Mouse (Mus musculus) embryonic stem cell, embryonic (primary cell): ENCODE measurements around the gene Emid1.

ENCODE experiments used
- CTCF ChIA-PET, 4 experiments: fragments of 300-600 bp in 2 of 4; fragments of 350-600 bp in 2 of 4; sonication (Branson Sonifier 250); formaldehyde crosslinking; loops; one replicate each; lab custom pipeline; 2022; ENCODE audit warnings: inconsistent platforms in 2 of 4; lab: Charles Lee
- POLR2A ChIA-PET, 4 experiments: fragments of 300-600 bp in 2 of 4; fragments of 350-600 bp in 2 of 4; sonication (Branson Sonifier 250); formaldehyde crosslinking; loops; one replicate each; lab custom pipeline; 2022; ENCODE audit warnings: antibody characterized with exemption in 4 of 4, inconsistent platforms in 1 of 4; lab: Charles Lee

Gene Emid1

GRCm38 (mm10) chr11:5151680-5152337 is at the start of gene Emid1:
TSS of gene Emid1 (minus strand) at chr11:5152257.
- ChIA-PET CTCF (interaction anchor here (0.5 to 2.7 kb wide), 15 partner anchors 9 to 363 kb away, joined by 3 to 20 read pairs (median 3); no protein-coding TSS in a partner anchor), POLR2A (interaction anchor here in 3 of 4 experiments (0.5 to 2.3 kb wide), 25 partner anchors 8 to 352 kb away, joined by 3 to 18 read pairs (median 5); partner anchors contain the start of genes Ewsr1 (in 3 of the 3) and Rhbdd3 (in 3 of the 3))

- ChIA-PET POLR2A (no interaction called here), CTCF (no interaction called here)
Observed at GRCm38 (mm10) chr11:5199879-5200278, 47.8 kb upstream of the Emid1 start.

GRCm38 (mm10) chr11:5197068-5197467 is 45.0 kb upstream of the Emid1 start:
- ChIA-PET POLR2A (interaction anchor here in 2 of 4 experiments (1.1 to 1.4 kb wide), 3 partner anchors 15 to 98 kb away, joined by 3 to 4 read pairs (median 4); partner anchors contain the start of genes Ewsr1 (in 1 of the 2) and Rhbdd3 (in 1 of the 2)), CTCF (interaction anchor here in 3 of 4 experiments (0.6 to 7.2 kb wide), 4 partner anchors 15 to 42 kb away, joined by 3 to 29 read pairs (median 13); no protein-coding TSS in a partner anchor)

GRCm38 (mm10) chr11:5196583-5196982 is 44.5 kb upstream of the Emid1 start:
- CTCF ChIA-PET: interaction anchor here in 3 of 4 experiments (0.6 to 7.2 kb wide), 4 partner anchors 15 to 42 kb away, joined by 3 to 29 read pairs (median 13); no protein-coding TSS in a partner anchor
- POLR2A ChIA-PET: interaction anchor here in 2 of 4 experiments (0.6 to 1.4 kb wide), 4 partner anchors 15 to 97 kb away, joined by 3 to 5 read pairs (median 4); partner anchors contain the start of genes Ewsr1 (in 1 of the 2) and Rhbdd3 (in 1 of the 2)

- CTCF ChIA-PET: interaction anchor here (0.5 to 7.2 kb wide), 7 partner anchors 9 to 95 kb away, joined by 3 to 29 read pairs (median 4); no protein-coding TSS in a partner anchor
Observed at GRCm38 (mm10) chr11:5193576-5193881, 41.5 kb upstream of the Emid1 start.

GRCm38 (mm10) chr11:5192840-5193575 is 41.0 kb upstream of the Emid1 start:
- ChIA-PET POLR2A (interaction anchor here in 3 of 4 experiments (0.6 to 1.8 kb wide), 6 partner anchors 10 to 516 kb away, joined by 3 to 5 read pairs (median 3); no protein-coding TSS in a partner anchor), CTCF (interaction anchor here (0.5 to 7.2 kb wide), 10 partner anchors 9 to 96 kb away, joined by 3 to 29 read pairs (median 5); no protein-coding TSS in a partner anchor)

More at GRCm38 (mm10) chr11:5193576-5193881, 41.5 kb upstream of the Emid1 start:
- POLR2A ChIA-PET: interaction anchor here in 2 of 4 experiments (0.8 to 1.2 kb wide), 2 partner anchors 9 to 515 kb away, joined by 3 read pairs; no protein-coding TSS in a partner anchor

GRCm38 (mm10) chr11:5192084-5192516 is 40.0 kb upstream of the Emid1 start:
- ChIA-PET POLR2A (interaction anchor here in 2 of 4 experiments (1.0 to 1.8 kb wide), 4 partner anchors 11 to 41 kb away, joined by 3 to 4 read pairs (median 3); partner anchors contain the start of gene Emid1 (in 1 of the 2)), CTCF (interaction anchor here (0.7 to 7.2 kb wide), 5 partner anchors 10 to 29 kb away, joined by 5 to 29 read pairs (median 7); no protein-coding TSS in a partner anchor)

GRCm38 (mm10) chr11:5189239-5189933 is 37.3 kb upstream of the Emid1 start:
- CTCF ChIA-PET: interaction anchor here in 2 of 4 experiments (0.7 to 1.4 kb wide), 3 partner anchors 74 to 229 kb away, joined by 3 to 6 read pairs (median 3); no protein-coding TSS in a partner anchor

GRCm38 (mm10) chr11:5188170-5188569 is 36.1 kb upstream of the Emid1 start:
- POLR2A ChIA-PET: interaction anchor here in 2 of 4 experiments (0.6 to 0.9 kb wide), 2 partner anchors 11 to 1079 kb away, joined by 4 to 6 read pairs; no protein-coding TSS in a partner anchor
- CTCF ChIA-PET: interaction anchor here in 1 of 4 experiments (1.4 kb wide), 1 partner anchor 73 kb away, joined by 6 read pairs; no protein-coding TSS in a partner anchor

More at GRCm38 (mm10) chr11:5189239-5189933, 37.3 kb upstream of the Emid1 start:
- POLR2A ChIA-PET: interaction anchor here in 3 of 4 experiments (0.5 to 1.0 kb wide), 4 partner anchors 9 to 90 kb away, joined by 3 to 4 read pairs (median 4); no protein-coding TSS in a partner anchor

- POLR2A ChIA-PET: interaction anchor here in 1 of 4 experiments (0.6 to 1.2 kb wide), 6 partner anchors 12 to 310 kb away, joined by 3 to 4 read pairs (median 3); no protein-coding TSS in a partner anchor
- CTCF ChIA-PET: interaction anchor here in 2 of 4 experiments (0.6 to 1.2 kb wide), 5 partner anchors 9 to 682 kb away, joined by 3 to 4 read pairs (median 3); no protein-coding TSS in a partner anchor
Observed at GRCm38 (mm10) chr11:5184832-5185231, 32.8 kb upstream of the Emid1 start.

GRCm38 (mm10) chr11:5184250-5184649 is 32.2 kb upstream of the Emid1 start:
- CTCF ChIA-PET: interaction anchor here in 3 of 4 experiments (0.6 to 1.2 kb wide), 5 partner anchors 9 to 285 kb away, joined by 3 to 4 read pairs (median 3); no protein-coding TSS in a partner anchor
- POLR2A ChIA-PET: interaction anchor here in 1 of 4 experiments (1.2 kb wide), 3 partner anchors 12 to 85 kb away, joined by 3 to 4 read pairs (median 4); no protein-coding TSS in a partner anchor

- CTCF ChIA-PET: interaction anchor here in 2 of 4 experiments (0.6 to 2.0 kb wide), 2 partner anchors 12 to 85 kb away, joined by 3 to 29 read pairs; no protein-coding TSS in a partner anchor
- POLR2A ChIA-PET: interaction anchor here in 1 of 4 experiments (0.8 kb wide), 1 partner anchor 31 kb away, joined by 3 read pairs; the partner anchor contains the start of gene Emid1
Observed at GRCm38 (mm10) chr11:5182870-5183269, 30.8 kb upstream of the Emid1 start.

- ChIA-PET CTCF (interaction anchor here (0.5 to 2.0 kb wide), 136 partner anchors 9 to 771 kb away, joined by 3 to 29 read pairs (median 4); partner anchors contain the start of genes Emid1 (in 2 of the 4), Ewsr1 (in 1 of the 4) and Kremen1 (in 1 of the 4)), POLR2A (interaction anchor here in 3 of 4 experiments (0.7 to 1.5 kb wide), 13 partner anchors 9 to 225 kb away, joined by 3 to 6 read pairs (median 4); partner anchors contain the start of genes Ewsr1 (in 2 of the 3) and Rhbdd3 (in 2 of the 3))
Observed at GRCm38 (mm10) chr11:5181850-5182404, 29.9 kb upstream of the Emid1 start.

GRCm38 (mm10) chr11:5179391-5179790 is 27.3 kb upstream of the Emid1 start:
- ChIA-PET CTCF (interaction anchor here in 3 of 4 experiments (0.6 to 1.3 kb wide), 4 partner anchors 53 to 65 kb away, joined by 3 to 4 read pairs (median 4); no protein-coding TSS in a partner anchor), POLR2A (interaction anchor here in 3 of 4 experiments (0.5 to 1.2 kb wide), 5 partner anchors 80 to 700 kb away, joined by 3 to 6 read pairs (median 3); partner anchors contain the start of genes Ewsr1 (in 2 of the 3) and Rhbdd3 (in 1 of the 3))

GRCm38 (mm10) chr11:5177171-5177570 is 25.1 kb upstream of the Emid1 start:
- CTCF ChIA-PET: interaction anchor here in 2 of 4 experiments (1.3 to 1.4 kb wide), 2 partner anchors 16 to 62 kb away, joined by 3 to 4 read pairs; no protein-coding TSS in a partner anchor
- POLR2A ChIA-PET: interaction anchor here in 1 of 4 experiments (1.3 to 1.6 kb wide), 2 partner anchors 10 to 77 kb away, joined by 4 read pairs; no protein-coding TSS in a partner anchor
